Mouse (Mus musculus): ENCODE results near the gene Dnajb5. TPM values are rescaled to one million over a fixed set of nuclear protein-coding genes. Genes with fewer than 3 reads are reported as not detected.
A peak's percentile ranks its signal among the peaks of the same experiment; 100 is the strongest.

Gene Dnajb5
- total RNA-seq, 1 experiment from 2014 or later = 8.8 TPM

GRCm38 (mm10) chr4:42933630-42934029 lies 16.0 kb upstream of the Dnajb5 start:
- no peak for ATAC-seq (ENCODE audit: extremely low read depth, insufficient number of reproducible peaks, low FRiP score, poor library complexity, severe bottlenecking)

GRCm38 (mm10) chr4:42941396-42941795 lies 8.2 kb upstream of the Dnajb5 start:
- ATAC-seq (ENCODE audit: extremely low read depth, insufficient number of reproducible peaks, low FRiP score, poor library complexity, severe bottlenecking) = no peak

DNA sequence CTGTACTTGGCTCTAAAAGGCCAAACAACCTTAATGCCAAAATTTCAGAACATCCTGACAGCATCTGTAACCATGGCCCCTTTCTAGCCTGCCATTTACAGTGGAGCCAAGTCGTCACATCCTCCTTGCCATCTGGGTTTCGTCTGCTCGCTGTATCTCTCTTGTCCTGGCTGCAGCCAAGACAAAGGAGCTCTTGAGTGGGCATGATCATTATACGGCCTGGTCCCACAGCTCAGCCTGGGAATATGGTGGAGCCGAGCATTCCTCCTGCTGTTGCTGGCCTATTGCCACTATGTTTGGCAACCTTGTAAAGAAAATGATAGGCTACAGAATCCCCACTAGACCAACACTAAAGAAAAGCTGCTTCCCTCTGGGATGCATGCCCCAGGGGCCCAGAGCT lies 6.3 kb upstream of the Dnajb5 start:
- no peak for ATAC-seq (ENCODE audit: extremely low read depth, insufficient number of reproducible peaks, low FRiP score, poor library complexity, severe bottlenecking)

DNA sequence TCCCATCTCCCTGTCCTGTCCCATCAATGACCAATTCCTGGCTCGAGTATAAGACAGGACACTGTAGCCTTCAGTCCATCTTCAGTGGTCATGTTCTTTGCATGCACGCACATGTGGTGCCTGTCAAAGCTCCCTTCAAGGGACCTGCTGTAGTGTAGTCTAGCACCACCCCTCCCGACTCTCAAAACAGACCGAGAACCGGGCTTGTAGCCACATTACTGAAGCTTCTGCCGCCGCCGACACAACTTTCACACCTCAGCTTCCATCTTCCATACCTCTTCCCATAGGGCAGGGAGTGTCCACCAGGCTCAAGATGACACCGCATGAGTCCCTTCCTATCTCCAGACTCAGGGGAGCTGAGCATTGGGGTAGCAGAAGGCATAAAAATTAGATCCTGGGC lies 5.4 kb upstream of the Dnajb5 start:
- ATAC-seq (ENCODE audit: extremely low read depth, insufficient number of reproducible peaks, low FRiP score, poor library complexity, severe bottlenecking) = no peak

- ATAC-seq (ENCODE audit: extremely low read depth, insufficient number of reproducible peaks, low FRiP score, poor library complexity, severe bottlenecking) = no peak
Observed at GRCm38 (mm10) chr4:42945043-42945442, 4.6 kb upstream of the Dnajb5 start.

- no peak for ATAC-seq (ENCODE audit: extremely low read depth, insufficient number of reproducible peaks, low FRiP score, poor library complexity, severe bottlenecking)
Observed at GRCm38 (mm10) chr4:42945445-42945844, 4.2 kb upstream of the Dnajb5 start.

- ATAC-seq (ENCODE audit: extremely low read depth, insufficient number of reproducible peaks, low FRiP score, poor library complexity, severe bottlenecking) = no peak
Observed at GRCm38 (mm10) chr4:42945952-42946351, 3.7 kb upstream of the Dnajb5 start.

GRCm38 (mm10) chr4:42946733-42947290 lies 2.8 kb upstream of the Dnajb5 start:
- no peak for ATAC-seq (ENCODE audit: extremely low read depth, insufficient number of reproducible peaks, low FRiP score, poor library complexity, severe bottlenecking)

- no peak for ATAC-seq (ENCODE audit: extremely low read depth, insufficient number of reproducible peaks, low FRiP score, poor library complexity, severe bottlenecking)
Observed at GRCm38 (mm10) chr4:42948527-42948926, 1.1 kb upstream of the Dnajb5 start.

GRCm38 (mm10) chr4:42949051-42949675 lies 451 bp upstream of the Dnajb5 start:
- no peak for ATAC-seq (ENCODE audit: extremely low read depth, insufficient number of reproducible peaks, low FRiP score, poor library complexity, severe bottlenecking)

DNA sequence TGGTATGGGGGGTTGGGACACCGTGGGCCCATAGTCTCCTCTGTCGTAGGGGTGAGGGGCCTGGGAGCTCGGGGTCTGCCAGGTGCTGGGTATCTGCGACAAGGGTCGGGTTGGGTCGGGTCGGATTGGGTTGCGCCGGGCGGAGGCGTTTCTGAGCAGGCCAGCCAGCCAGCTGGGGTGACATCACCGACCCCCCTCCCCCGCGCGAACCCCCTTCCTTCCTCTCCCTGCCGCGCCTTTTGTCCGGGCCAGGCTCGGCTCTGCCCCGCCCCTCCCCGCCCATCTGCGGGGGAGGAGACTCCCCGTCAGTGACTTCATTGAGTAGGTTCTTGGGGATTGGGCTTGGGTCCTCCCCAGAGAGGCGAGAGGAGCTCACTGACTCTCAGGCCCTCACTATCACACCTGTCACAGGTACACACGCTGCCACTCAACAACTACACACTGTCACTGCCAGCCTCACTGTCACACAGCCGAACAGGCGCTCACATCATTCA lies 498 bp downstream of the Dnajb5 start:
- ATAC-seq (ENCODE audit: extremely low read depth, insufficient number of reproducible peaks, low FRiP score, poor library complexity, severe bottlenecking) = peak; percentile 41

GRCm38 (mm10) chr4:42951206-42952195 lies 1.9 kb downstream of the Dnajb5 start:
- ATAC-seq (ENCODE audit: extremely low read depth, insufficient number of reproducible peaks, low FRiP score, poor library complexity, severe bottlenecking) = no peak

DNA sequence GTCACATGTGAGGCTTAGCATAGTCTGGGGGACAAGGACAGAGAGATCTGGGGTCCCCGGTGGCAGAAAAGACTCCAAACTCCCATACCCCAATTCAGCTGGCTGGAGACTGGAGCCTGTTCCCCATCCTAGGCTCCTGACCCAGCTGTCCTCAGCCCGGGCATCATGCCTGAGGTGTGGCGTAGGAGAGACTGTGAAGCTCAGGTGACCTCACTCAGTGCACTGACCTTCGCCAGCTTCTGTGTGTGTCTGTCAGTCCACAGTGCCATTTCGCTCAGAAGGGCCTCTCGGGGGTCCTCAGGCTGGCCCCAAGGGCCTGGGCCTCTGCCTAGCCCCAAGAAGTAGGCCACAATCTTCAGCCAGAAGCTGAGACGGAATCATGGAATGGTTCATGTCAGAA lies 2.9 kb downstream of the Dnajb5 start:
- ATAC-seq (ENCODE audit: extremely low read depth, insufficient number of reproducible peaks, low FRiP score, poor library complexity, severe bottlenecking) = no peak

- ATAC-seq (ENCODE audit: extremely low read depth, insufficient number of reproducible peaks, low FRiP score, poor library complexity, severe bottlenecking) = no peak
Observed at GRCm38 (mm10) chr4:42953435-42954094, 4.0 kb downstream of the Dnajb5 start.

DNA sequence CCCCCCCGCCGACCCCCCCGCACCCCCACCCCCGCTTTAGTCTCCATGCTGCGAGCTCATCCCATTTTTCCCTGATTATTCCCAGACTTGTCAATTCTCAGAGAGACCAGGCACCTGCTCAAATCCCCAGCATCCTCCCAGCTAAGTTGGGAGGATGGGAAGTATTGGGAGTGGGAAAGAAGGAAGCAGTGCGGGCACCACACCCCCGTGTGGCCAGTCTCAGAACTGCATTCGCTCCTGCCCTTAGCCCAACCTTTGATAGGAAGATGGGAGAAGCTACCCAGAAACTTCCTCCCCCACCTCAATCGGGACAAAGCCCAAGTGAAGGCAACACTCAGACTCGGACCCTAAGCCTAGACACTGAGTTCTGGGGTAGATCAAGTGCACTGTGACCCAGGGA lies 4.7 kb downstream of the Dnajb5 start:
- no peak for ATAC-seq (ENCODE audit: extremely low read depth, insufficient number of reproducible peaks, low FRiP score, poor library complexity, severe bottlenecking)

DNA sequence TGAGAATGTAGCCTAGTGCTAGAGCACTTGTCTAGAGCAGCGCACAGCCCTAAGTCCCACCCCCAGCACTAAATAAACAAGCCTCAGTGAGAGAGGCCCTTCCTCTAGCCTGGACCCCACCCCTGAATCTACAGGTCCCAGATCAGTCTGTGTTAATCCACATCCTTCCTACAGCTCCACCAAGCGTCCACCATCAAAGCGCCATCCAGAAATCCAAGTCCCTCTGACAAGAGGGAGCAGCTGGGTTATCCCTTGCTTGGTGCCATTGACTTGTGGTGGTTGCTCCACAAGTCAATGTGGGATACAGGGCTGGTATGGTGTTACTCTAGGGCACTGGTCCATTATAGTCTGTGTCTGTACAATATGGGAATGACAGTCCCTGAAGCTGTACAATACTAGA lies 5.6 kb downstream of the Dnajb5 start:
- ATAC-seq (ENCODE audit: extremely low read depth, insufficient number of reproducible peaks, low FRiP score, poor library complexity, severe bottlenecking) = no peak

DNA sequence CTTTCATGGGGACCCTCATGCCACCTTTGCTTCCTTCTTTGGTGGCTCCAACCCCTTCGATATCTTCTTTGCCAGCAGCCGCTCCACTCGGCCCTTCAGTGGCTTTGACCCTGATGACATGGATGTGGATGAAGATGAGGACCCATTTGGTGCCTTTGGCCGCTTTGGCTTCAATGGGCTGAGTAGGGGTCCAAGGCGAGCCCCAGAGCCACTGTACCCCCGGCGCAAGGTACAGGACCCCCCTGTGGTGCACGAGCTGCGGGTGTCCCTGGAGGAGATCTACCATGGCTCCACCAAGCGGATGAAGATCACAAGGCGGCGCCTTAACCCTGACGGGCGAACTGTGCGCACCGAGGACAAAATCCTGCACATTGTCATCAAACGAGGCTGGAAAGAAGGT lies 7.0 kb downstream of the Dnajb5 start:
- ATAC-seq (ENCODE audit: extremely low read depth, insufficient number of reproducible peaks, low FRiP score, poor library complexity, severe bottlenecking) = no peak

DNA sequence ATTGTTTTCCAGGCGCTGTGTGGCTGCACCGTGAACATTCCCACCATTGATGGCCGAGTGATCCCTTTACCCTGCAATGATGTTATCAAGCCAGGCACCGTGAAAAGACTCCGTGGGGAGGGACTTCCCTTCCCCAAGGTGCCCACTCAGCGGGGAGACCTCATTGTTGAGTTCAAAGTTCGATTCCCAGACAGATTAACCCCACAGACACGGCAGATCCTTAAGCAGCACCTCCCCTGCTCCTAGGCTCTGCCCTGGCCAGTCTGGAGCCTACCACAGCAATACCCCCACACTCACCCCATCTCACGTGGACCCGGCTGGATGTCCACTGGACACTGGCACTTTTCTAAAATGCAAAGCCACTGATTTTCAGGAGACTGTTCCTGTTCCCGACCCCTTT lies 7.7 kb downstream of the Dnajb5 start:
- ATAC-seq (ENCODE audit: extremely low read depth, insufficient number of reproducible peaks, low FRiP score, poor library complexity, severe bottlenecking) = no peak

GRCm38 (mm10) chr4:42957979-42958378 lies 8.4 kb downstream of the Dnajb5 start:
- no peak for ATAC-seq (ENCODE audit: extremely low read depth, insufficient number of reproducible peaks, low FRiP score, poor library complexity, severe bottlenecking)

Data from neutrophil, adult 5-6 weeks (primary cell).